Mouse (Mus musculus) heart, embryonic 10.5 days (tissue): Measurements from ENCODE around the gene Serpini2. TPM values are rescaled to one million over a fixed set of nuclear protein-coding genes. Genes with fewer than 3 reads are reported as not detected.
"Not testable (repeated sequence)": the region's sequence is repeated elsewhere in the genome, so short reads cannot be mapped to it uniquely, and the experiment has no call there.

Source experiments
- DNase-seq: peaks from one replicate; pipeline ENCODE4 v3.0.0-alpha.2; 2017; ENCODE audit warnings: low spot score
- H3K27ac ChIP-seq: fragments of 300-500 bp; sonication (generic); 2 replicates; pipeline ENCODE4 v1.5.1; 2016; ENCODE audit warnings: mild to moderate bottlenecking
- H3K27me3 ChIP-seq: fragments of 300-500 bp; sonication (generic); 2 replicates; pipeline ENCODE4 v1.6.1; 2016; ENCODE audit warnings: mild to moderate bottlenecking; ENCODE audit not compliant: poor library complexity, insufficient read depth, severe bottlenecking
- H3K36me3 ChIP-seq: fragments of 300-500 bp; sonication (generic); 2 replicates; pipeline ENCODE4 v1.6.1; 2016; ENCODE audit warnings: mild to moderate bottlenecking, moderate library complexity
- H3K4me1 ChIP-seq: fragments of 300-500 bp; sonication (generic); 2 replicates; pipeline ENCODE4 v1.6.1; 2016; ENCODE audit warnings: mild to moderate bottlenecking
- H3K4me3 ChIP-seq: fragments of 300-500 bp; sonication (generic); 2 replicates; pipeline ENCODE4 v1.5.1; 2016; ENCODE audit warnings: mild to moderate bottlenecking, moderate library complexity
- H3K9me3 ChIP-seq: fragments of 300-500 bp; sonication (generic); 2 replicates; pipeline ENCODE4 v1.6.1; 2016; ENCODE audit warnings: mild to moderate bottlenecking, moderate library complexity
- WGBS: fragments of 180-500 bp; shearing (Covaris S2); methylation state at CpG from one replicate; pipeline ENCODE4 v1.1.7; 2016; 5-methylcytosine and 5-hydroxymethylcytosine counted together
- polyA plus RNA-seq: library from polyadenylated mRNA; unstranded; fragments of >200 nt; fragmentation: Nextera tagmentation; extraction: Ambion mirVana; gene quantifications from 2 replicates; pipeline ENCODE4 v1.2.1, GENCODE M21; 2016

Serpini2 gene
- polyA plus RNA-seq = not detected in 2 replicates

DNA sequence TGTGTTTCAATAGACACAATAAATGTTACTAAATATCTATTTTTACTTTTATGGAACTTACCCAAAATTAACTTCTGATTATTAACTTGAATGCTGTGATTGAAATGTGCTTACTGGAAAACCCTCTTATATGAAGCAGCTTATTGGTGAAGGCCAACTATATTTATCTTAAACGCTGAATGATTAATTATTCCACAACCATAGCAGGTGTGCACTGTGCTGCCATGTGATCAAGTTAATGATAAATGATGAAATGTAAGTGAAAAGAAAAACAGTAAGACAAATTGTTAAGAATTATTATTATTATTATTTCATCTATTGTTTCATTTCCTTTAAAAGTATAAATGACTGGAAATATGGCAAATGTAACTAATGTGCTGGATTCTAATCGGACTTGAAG, at the start of gene Serpini2:
Gene Serpini2, minus strand, starts transcription at position 101 of the 400 bp plus-strand sequence.
- no peak within 1 kb of the TSS for H3K27ac ChIP-seq
- 80% methylated on average over 2 of the region's 2 CpGs for WGBS
- no peak for DNase-seq
- no peaks in the 10 kb centered on the region for H3K36me3 ChIP-seq
- H3K4me3 ChIP-seq = no peak within 1 kb of the TSS
- no peaks in the 10 kb centered on the region for H3K27me3 ChIP-seq
- H3K4me1 ChIP-seq = no peaks in the 10 kb centered on the region; the same call in 1 of the 2 replicates
- H3K9me3 ChIP-seq = no peaks in the 10 kb centered on the region

DNA sequence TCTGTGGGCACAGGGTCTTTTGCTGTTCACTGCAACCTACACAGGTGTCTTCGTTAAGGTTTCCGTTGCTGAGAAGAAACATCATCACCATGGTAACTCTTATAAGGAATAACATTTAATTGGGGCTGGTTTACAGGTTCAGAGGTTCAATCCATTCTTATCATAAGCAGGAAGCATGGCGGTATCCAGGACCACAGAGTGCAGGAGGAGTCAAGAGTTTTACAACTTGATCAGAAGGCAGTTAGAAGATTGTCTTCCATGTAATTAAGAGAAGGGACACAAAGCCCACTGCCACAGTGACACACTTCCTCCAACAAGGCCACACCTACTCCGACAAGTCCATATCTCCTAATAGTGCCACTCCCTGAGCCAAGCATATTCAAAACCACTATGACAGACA, 39.0 kb upstream of the Serpini2 start:
- 85% methylated on average over 4 of the region's 4 CpGs for WGBS
- Histone ChIP-seq H3K27ac (no peak overlapping the region), H3K27me3 (no peaks in the 10 kb centered on the region), H3K36me3 (no peaks in the 10 kb centered on the region), H3K4me3 (no peak overlapping the region), H3K4me1 (no peaks in the 10 kb centered on the region), H3K9me3 (no peaks in the 10 kb centered on the region)
- DNase-seq = no peak

DNA sequence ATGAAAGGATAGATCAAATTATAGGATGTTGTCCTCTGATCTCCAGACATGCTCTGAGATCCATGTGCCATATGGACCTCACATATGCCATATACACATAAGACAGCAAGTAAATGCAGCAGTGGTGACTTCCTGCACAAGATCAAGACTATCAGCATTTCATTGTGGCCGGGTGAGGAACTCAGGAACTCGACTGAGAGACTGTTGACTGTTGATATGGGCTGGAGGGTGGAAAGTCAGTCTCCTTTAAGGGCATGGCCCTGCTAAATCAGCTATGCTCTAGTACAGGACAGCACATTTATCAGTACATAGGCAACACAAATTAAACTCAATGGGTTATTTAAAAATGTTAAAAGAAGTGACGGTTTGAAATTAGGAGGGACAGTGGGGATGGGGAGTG, 38.4 kb upstream of the Serpini2 start:
- H3K36me3 ChIP-seq = no peaks in the 10 kb centered on the region
- no peak overlapping the region for H3K27ac ChIP-seq
- no peak overlapping the region for H3K4me3 ChIP-seq
- DNase-seq = no peak
- no peaks in the 10 kb centered on the region for H3K9me3 ChIP-seq
- H3K27me3 ChIP-seq = no peaks in the 10 kb centered on the region
- no peaks in the 10 kb centered on the region for H3K4me1 ChIP-seq
- WGBS = 53% methylated on average over 3 of the region's 3 CpGs

DNA sequence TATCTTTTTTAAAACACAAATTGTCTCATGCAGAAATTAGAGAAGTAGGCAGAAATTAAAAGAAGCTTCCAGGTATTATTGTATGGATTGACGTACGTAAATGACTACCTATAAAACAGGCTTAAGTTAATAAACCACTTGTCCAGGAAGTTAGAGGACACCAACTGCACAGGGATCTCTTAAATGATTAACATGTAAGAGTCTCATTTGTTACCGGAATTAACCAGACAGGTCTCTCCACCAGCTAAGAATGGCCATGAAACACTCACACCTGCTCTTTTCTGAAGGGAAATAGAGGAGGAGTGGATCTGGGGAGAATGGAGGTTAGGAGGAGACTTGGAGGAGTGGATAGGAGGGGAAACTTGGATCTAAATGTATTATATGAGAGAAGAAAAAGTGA, 35.7 kb upstream of the Serpini2 start:
- no peaks in the 10 kb centered on the region for H3K4me1 ChIP-seq
- whole genome bisulfite sequencing = 86% methylated on average over 3 of the region's 3 CpGs
- no peaks in the 10 kb centered on the region for H3K36me3 ChIP-seq
- no peaks in the 10 kb centered on the region for H3K9me3 ChIP-seq
- DNase-seq = no peak
- no peaks in the 10 kb centered on the region for H3K27me3 ChIP-seq
- no peak overlapping the region for H3K4me3 ChIP-seq
- no peak overlapping the region for H3K27ac ChIP-seq

DNA sequence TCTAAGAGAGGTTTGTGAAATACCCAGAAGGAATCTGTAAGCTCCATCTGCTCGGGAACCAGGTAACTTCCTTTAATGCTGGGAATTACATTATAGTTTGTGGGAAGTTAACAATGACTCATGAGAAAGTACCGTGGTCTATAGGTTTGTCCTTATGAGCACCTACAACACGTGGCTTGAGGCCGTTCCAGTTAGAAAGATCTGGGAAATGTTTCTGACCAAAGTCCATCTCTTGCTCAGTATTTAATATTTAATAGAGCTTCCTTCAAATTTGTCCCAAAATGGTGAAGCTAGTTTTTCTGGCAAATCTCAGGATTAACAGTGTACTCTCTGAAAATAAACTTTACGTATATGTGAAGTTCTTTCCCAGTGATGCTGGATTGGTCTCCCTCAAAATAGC, 34.7 kb upstream of the Serpini2 start:
- Histone ChIP-seq H3K36me3 (no peaks in the 10 kb centered on the region), H3K27ac (no peak overlapping the region), H3K4me1 (no peaks in the 10 kb centered on the region), H3K27me3 (no peaks in the 10 kb centered on the region), H3K9me3 (no peaks in the 10 kb centered on the region), H3K4me3 (no peak overlapping the region)
- 90% methylated on average over 5 of the region's 5 CpGs for WGBS
- no peak for DNase-seq

DNA sequence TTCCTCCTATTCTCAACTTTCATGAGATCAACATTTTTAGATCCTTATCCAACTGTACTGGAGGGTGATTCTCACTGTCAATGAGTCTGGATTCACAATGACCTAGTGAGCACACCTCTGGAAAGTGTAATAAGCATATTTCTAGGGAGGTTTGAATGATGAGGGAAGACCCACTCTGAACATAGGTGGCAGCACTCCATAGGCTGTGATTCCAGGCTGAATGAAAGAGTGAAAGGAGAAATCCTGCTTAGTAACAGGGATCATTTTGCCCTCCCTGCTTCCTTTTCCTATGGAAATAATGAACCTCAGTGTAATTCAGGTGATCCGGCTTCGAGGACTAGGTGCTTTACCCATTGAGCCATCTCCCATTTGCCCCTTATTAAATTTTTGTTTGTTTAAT, 31.2 kb upstream of the Serpini2 start:
- Histone ChIP-seq H3K36me3 (no peaks in the 10 kb centered on the region), H3K27me3 (no peaks in the 10 kb centered on the region), H3K27ac (no peak overlapping the region), H3K4me3 (no peak overlapping the region), H3K4me1 (peaks cover 8% of the 10 kb centered on the region; the same call in 1 of the 2 replicates), H3K9me3 (no peaks in the 10 kb centered on the region)
- no peak for DNase-seq
- WGBS = 93% methylated on average over 2 of the region's 2 CpGs

DNA sequence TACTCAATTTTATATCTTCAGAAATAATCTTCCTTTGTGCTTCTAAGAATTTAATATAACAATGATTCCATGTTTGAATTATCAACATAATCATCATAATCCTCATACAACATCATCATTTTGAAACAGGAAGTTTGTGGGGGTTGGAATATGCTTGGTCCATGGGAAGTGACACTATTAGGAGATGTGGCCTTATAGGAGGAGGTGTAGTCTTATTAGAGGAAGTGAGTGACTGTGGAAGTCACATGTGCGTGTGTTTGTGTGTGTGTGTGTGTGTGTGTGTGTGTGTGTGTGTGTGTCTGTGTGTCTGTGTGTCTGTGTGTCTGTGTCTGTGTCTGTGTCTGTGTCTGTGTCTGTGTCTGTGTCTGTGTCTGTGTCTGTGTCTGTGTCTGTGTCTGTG, 29.6 kb upstream of the Serpini2 start:
- DNase-seq, H3K4me3 ChIP-seq, H3K9me3 ChIP-seq, H3K4me1 ChIP-seq, H3K27me3 ChIP-seq, H3K27ac ChIP-seq, H3K36me3 ChIP-seq: not testable (repeated sequence)
- 79% methylated on average over 1 of the region's 1 CpGs for WGBS

DNA sequence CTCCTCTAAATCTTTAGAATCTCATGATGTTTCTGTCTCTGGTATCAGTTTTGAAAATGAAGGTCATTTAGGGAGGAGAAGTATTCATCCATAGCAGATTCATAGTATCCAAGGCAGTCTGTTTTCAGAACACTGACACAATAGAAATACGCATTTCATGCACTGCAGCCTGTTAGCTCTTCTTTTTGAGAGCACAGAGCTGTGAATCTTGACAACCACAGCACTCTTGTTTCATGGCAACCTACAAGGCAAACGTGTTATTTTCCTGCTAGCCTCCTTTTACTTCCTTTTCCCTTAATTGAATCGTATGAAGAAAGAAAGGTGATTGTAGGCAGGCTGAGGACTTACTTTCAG, 27.9 kb upstream of the Serpini2 start:
- Histone ChIP-seq H3K4me3 (no peak overlapping the region), H3K4me1 (peaks cover 8% of the 10 kb centered on the region; the same call in 1 of the 2 replicates), H3K36me3 (no peaks in the 10 kb centered on the region), H3K9me3 (no peaks in the 10 kb centered on the region), H3K27ac (peak overlapping the region; percentile 49; the same call in 1 of the 2 replicates), H3K27me3 (no peaks in the 10 kb centered on the region)
- 45% methylated on average over 3 of the region's 3 CpGs for WGBS
- DNase-seq = no peak

DNA sequence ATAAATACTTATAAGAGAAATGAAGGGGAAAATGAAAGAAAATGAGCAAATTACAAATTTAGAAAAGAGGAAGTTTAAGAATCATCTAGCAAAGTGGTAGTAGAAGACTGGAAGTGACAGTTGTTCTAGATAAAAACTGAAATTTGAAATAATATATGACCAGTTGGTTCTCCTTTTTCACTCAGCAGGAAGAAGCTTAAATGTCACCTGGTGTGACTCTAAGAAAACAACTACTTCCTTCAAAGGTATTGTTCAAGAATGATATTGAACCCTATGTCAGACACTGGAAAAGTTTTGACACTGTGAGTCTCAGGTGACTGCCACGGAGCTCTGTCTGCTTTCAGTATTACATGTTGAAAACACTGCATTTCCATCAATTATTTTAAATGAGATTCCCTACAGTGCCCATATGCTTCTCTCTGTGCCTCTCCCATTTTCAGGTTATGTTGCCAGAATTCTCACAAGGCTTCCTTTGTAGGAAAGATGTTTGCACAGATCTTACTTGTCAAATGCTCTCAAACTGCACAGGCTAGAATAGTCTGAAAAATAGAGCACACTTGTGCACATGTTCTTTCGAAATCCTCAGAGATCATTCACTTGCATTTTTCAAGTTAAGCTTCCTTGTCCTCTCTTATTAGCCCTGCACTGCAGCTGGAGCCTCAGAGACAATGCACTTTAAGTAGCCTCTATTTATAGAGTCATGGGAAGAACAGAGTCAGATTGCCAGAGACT, 27.3 kb upstream of the Serpini2 start:
- H3K4me1 ChIP-seq = peaks cover 8% of the 10 kb centered on the region; the same call in 1 of the 2 replicates
- no peaks in the 10 kb centered on the region for H3K9me3 ChIP-seq
- 74% methylated on average over 2 of the region's 2 CpGs for WGBS

DNA sequence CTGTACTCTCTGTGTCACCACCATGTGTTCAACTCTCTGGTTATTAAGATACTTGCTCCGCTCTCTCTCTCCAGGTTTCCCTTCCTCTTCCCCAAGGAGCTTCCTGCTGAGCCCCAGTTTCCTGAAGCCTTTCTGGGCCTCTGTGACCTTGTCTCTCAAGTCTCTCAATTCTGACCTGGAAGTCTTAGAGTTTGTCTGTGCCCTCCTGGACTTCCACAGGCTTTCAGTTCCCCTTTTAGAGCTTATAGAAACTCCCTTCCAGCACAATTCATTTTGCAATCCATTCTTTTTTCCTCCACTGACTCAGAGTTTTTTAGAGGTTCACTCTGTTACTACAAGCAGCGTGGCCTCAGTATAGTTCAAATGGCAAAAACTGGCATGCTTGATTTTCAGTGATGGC, 23.4 kb upstream of the Serpini2 start:
- Histone ChIP-seq H3K9me3 (no peaks in the 10 kb centered on the region), H3K36me3 (no peaks in the 10 kb centered on the region), H3K27ac (no peak overlapping the region), H3K4me3 (no peak overlapping the region), H3K4me1 (peaks cover 8% of the 10 kb centered on the region; the same call in 1 of the 2 replicates), H3K27me3 (no peaks in the 10 kb centered on the region)
- no peak for DNase-seq
- WGBS = 85% methylated on average over 2 of the region's 2 CpGs

More for the DNA sequence above, 27.3 kb upstream of the Serpini2 start:
- peak overlapping the region; percentile 49; the same call in 1 of the 2 replicates for H3K27ac ChIP-seq
- H3K4me3 ChIP-seq = no peak overlapping the region
- H3K36me3 ChIP-seq = no peaks in the 10 kb centered on the region
- no peak for DNase-seq
- H3K27me3 ChIP-seq = no peaks in the 10 kb centered on the region

DNA sequence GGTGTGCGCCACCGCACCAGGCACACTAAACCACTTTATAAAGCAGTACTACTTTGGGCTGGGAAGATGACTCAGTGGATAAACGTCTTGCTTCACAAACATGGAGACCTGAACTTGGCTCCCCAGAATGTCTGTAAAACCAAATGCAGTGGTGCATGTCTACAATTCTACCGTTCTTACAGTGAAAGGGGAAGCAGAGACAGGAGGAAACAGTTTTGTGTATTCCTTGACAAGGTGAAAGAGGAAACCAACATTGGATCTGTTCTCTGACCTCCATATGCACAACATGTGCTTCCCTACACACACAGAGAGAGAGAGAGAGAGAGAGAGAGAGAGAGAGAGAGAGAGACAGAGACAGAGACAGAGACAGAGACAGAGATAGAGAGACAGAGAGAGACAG, 7.6 kb upstream of the Serpini2 start:
- no peak for DNase-seq
- WGBS = 85% methylated on average over 4 of the region's 4 CpGs
- peaks cover 5% of the 10 kb centered on the region; the same call in 1 of the 2 replicates for H3K4me1 ChIP-seq

DNA sequence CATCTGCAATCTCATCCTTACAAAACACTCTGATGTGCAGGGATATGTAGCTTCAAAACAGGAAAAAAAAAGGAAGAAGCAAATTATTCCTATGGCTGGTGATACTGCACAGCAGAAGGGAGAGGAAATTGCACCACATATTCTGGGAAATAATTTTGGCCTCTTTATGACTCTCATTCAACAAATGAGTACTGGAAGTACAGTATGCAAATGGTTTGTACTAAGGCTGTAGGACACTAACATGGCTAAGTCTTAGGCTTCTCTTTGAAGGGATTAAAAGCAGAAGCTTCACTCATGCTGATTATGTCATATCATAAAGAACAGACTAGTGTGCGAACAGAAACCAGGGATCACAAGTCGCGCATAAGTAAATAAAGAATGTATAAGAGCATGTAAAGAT, 6.6 kb upstream of the Serpini2 start:
- Histone ChIP-seq H3K4me1 (peaks cover 5% of the 10 kb centered on the region; the same call in 1 of the 2 replicates), H3K4me3 (no peak overlapping the region)
- 82% methylated on average over 3 of the region's 3 CpGs for WGBS

More for the DNA sequence above, 7.6 kb upstream of the Serpini2 start:
- Histone ChIP-seq H3K4me3 (no peak overlapping the region), H3K27ac (no peak overlapping the region), H3K27me3 (no peaks in the 10 kb centered on the region), H3K36me3 (no peaks in the 10 kb centered on the region), H3K9me3 (no peaks in the 10 kb centered on the region)

DNA sequence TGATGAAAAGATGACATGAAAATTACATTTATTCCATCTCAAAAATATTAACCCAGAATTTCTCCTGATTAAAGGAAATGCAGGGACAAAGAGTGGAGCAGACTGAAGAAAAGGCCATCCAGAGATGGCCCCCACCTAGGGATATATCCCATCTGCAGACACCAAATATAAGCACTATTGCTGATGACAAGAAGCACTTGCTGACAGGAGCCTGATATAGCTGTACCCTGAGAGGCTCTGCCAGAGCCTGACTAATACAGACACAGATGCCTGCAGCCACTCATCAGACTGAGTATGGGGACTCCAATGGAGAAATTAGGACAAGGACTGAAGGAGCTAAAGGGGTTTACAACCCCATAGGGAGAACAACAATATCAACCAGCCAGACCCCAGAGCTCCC, 5.2 kb upstream of the Serpini2 start:
- no peak overlapping the region for H3K4me3 ChIP-seq
- H3K9me3 ChIP-seq = no peaks in the 10 kb centered on the region
- no peaks in the 10 kb centered on the region for H3K27me3 ChIP-seq
- H3K4me1 ChIP-seq = peaks cover 5% of the 10 kb centered on the region; the same call in 1 of the 2 replicates
- no peak for DNase-seq
- no peaks in the 10 kb centered on the region for H3K36me3 ChIP-seq
- H3K27ac ChIP-seq = no peak overlapping the region

More for the DNA sequence above, 6.6 kb upstream of the Serpini2 start:
- H3K27ac ChIP-seq = no peak overlapping the region
- DNase-seq = no peak
- H3K27me3 ChIP-seq = no peaks in the 10 kb centered on the region
- no peaks in the 10 kb centered on the region for H3K36me3 ChIP-seq
- H3K9me3 ChIP-seq = no peaks in the 10 kb centered on the region

DNA sequence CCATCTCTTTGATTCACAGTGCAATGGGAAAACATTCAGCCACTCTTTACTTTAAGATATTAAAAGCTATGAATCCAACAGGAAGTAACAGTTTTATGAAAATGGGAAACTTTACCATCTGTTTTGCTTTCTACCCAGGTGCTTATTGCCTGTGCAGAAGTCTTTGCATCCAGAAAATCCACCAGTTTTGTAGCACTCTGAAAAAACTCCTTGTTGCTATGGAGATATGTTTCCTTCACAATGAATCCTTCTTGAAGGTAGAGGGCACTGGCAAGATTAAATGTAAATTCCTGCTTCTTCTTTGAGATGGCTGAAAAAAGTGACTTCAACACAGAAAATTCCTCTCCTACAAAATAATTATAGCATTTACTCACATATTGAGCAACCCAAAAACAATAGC, 10.5 kb downstream of the Serpini2 start:
- Histone ChIP-seq H3K36me3 (no peaks in the 10 kb centered on the region), H3K27me3 (no peaks in the 10 kb centered on the region), H3K4me1 (no peaks in the 10 kb centered on the region), H3K27ac (no peak overlapping the region), H3K4me3 (no peak overlapping the region), H3K9me3 (no peaks in the 10 kb centered on the region)
- DNase-seq = no peak
